Mouse (Mus musculus): Measurements from ENCODE around the gene 1700034J05Rik. TPM values are rescaled to one million over a fixed set of nuclear protein-coding genes. Genes with fewer than 3 reads are reported as not detected.
A peak's percentile ranks its signal among the peaks of the same experiment; 100 is the strongest.

1700034J05Rik gene
- total and polyA plus RNA-seq, 2 experiments: not detected

DNA sequence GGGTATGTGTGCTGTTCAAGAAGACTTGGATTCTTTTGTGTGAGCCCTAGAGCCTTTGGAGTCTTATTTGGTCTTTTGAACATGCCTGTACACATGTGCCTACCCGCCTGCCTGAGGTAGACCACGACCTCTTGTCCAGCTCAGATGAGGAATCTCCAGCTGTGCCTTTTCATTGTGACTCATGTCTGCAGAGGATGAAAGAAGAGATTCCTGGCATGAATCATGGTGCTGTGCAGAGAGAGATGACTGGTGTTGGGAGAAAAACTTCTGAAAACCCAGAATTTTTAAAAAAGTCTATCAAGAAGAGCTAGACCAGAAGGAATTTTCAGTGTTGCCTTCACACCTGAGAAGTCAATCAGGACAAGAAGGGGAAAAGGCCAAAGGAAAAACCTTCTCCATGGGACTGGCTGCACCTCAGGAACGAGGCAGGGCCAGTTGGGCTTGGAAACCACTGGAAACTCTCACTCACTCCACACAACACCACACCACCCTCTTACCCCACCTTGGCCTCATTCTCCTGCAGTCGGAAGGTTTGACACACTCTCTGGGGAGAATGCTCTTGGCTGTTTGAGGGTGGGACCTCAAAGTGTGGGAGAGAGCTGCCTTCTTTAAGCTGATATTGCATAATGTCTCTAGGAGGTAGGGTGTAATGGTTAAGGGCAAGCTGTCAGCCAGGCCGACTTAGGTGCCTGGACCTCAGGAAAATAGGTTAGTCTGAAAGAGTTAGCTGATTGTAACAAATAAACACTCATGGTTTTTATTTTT, 44.3 kb downstream of the 1700034J05Rik start:
- Histone ChIP-seq H3K4me1 (ENCODE audit: control insufficient read depth, insufficient read depth, low read length) (peaks cover 58% of the 10 kb centered on the region), H3K4me3 (ENCODE audit: insufficient read depth, low read depth, low read length) (no peak overlapping the region), H3K27me3 (ENCODE audit: control insufficient read depth, insufficient read depth, low read length) (no peaks in the 10 kb centered on the region), H3K79me2 (ENCODE audit: control insufficient read depth, insufficient read depth, low read length) (peaks cover 22% of the 10 kb centered on the region), H3K27ac (replicated peaks; ENCODE audit: insufficient read depth, low read depth, low read length) (no peak overlapping the region; the same call in 1 of the 2 replicates), H3K36me3 (ENCODE audit: control insufficient read depth, insufficient read depth, low read length) (no peaks in the 10 kb centered on the region), H3K9ac (ENCODE audit: low read depth, low read length) (no peak overlapping the region)
- 88% methylated on average over 5 of the region's 5 CpGs for WGBS
- no peak for DNase-seq (ENCODE audit: extremely low read depth, low read depth, low spot score)
- TF ChIP-seq CTCF (IDR thresholded peaks at IDR 0.05; ENCODE audit: low read depth, low read length) (no peak), POLR2A (IDR thresholded peaks at IDR 0.05; ENCODE audit: extremely low read depth, insufficient read depth, low read length) (no peak)

DNA sequence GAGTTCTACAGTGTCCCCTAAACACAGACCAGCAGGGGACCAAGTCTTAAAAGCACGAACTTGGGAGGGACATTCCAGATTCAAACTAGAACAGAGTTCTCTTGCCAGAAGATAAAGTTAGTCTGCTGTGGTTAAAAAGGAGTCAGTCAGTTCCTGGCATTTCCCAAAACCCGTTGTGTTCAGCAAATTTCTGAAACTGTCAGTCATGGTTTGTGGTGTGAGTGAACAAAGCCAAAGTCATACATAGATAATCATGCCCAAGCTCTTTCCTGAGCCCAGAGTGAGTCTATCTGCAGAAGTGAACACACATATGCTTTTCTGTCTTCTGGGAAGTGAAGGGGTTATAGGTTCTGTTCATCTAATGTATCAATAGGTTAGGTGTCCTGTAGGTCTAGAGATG, 45.4 kb downstream of the 1700034J05Rik start:
- 13% methylated on average over 2 of the region's 2 CpGs for WGBS
- no peak for DNase-seq (ENCODE audit: extremely low read depth, low read depth, low spot score)
- Histone ChIP-seq H3K79me2 (ENCODE audit: control insufficient read depth, insufficient read depth, low read length) (peaks cover 22% of the 10 kb centered on the region), H3K27ac (replicated peaks; ENCODE audit: insufficient read depth, low read depth, low read length) (peak overlapping the region; percentile 65), H3K9ac (ENCODE audit: low read depth, low read length) (no peak overlapping the region; the same call in 1 of the 2 replicates), H3K27me3 (ENCODE audit: control insufficient read depth, insufficient read depth, low read length) (no peaks in the 10 kb centered on the region), H3K4me3 (ENCODE audit: insufficient read depth, low read depth, low read length) (no peak overlapping the region), H3K4me1 (ENCODE audit: control insufficient read depth, insufficient read depth, low read length) (peaks cover 63% of the 10 kb centered on the region), H3K36me3 (ENCODE audit: control insufficient read depth, insufficient read depth, low read length) (no peaks in the 10 kb centered on the region)
- no peak for TF ChIP-seq CTCF (IDR thresholded peaks at IDR 0.05; ENCODE audit: low read depth, low read length)
- no peak for TF ChIP-seq POLR2A (IDR thresholded peaks at IDR 0.05; ENCODE audit: extremely low read depth, insufficient read depth, low read length)

DNA sequence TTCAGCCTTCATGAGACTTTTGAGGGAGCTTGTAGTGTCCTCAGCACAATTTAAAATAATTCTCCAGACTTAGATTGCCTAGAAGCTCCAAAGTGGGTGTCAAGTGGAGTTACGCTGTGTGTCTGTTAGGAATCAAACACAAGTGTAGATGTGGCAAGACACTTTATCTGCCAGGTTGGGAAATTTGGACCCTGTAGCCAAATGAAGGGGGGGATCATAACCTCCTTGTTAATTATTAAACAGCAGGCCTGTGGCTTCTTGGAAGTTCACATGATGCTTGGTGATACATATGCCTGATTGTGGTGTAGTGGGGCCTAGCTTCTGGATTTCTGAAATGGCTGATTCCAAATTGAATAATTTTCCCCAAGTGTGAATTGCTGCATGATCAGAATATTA, 46.4 kb downstream of the 1700034J05Rik start:
- TF ChIP-seq POLR2A (IDR thresholded peaks at IDR 0.05; ENCODE audit: extremely low read depth, insufficient read depth, low read length) (no peak), CTCF (IDR thresholded peaks at IDR 0.05; ENCODE audit: low read depth, low read length) (no peak)
- no peak overlapping the region for H3K9ac ChIP-seq (ENCODE audit: low read depth, low read length)
- DNase-seq (ENCODE audit: extremely low read depth, low read depth, low spot score): peak; percentile 98
- H3K27me3 ChIP-seq (ENCODE audit: control insufficient read depth, insufficient read depth, low read length): no peaks in the 10 kb centered on the region
- H3K27ac ChIP-seq (replicated peaks; ENCODE audit: insufficient read depth, low read depth, low read length): peak overlapping the region; percentile 74
- WGBS: 26% methylated on average over 1 of the region's 1 CpGs
- H3K79me2 ChIP-seq (ENCODE audit: control insufficient read depth, insufficient read depth, low read length): peaks cover 22% of the 10 kb centered on the region
- peaks cover 57% of the 10 kb centered on the region for H3K4me1 ChIP-seq (ENCODE audit: control insufficient read depth, insufficient read depth, low read length)
- no peak overlapping the region for H3K4me3 ChIP-seq (ENCODE audit: insufficient read depth, low read depth, low read length)
- H3K36me3 ChIP-seq (ENCODE audit: control insufficient read depth, insufficient read depth, low read length): no peaks in the 10 kb centered on the region

DNA sequence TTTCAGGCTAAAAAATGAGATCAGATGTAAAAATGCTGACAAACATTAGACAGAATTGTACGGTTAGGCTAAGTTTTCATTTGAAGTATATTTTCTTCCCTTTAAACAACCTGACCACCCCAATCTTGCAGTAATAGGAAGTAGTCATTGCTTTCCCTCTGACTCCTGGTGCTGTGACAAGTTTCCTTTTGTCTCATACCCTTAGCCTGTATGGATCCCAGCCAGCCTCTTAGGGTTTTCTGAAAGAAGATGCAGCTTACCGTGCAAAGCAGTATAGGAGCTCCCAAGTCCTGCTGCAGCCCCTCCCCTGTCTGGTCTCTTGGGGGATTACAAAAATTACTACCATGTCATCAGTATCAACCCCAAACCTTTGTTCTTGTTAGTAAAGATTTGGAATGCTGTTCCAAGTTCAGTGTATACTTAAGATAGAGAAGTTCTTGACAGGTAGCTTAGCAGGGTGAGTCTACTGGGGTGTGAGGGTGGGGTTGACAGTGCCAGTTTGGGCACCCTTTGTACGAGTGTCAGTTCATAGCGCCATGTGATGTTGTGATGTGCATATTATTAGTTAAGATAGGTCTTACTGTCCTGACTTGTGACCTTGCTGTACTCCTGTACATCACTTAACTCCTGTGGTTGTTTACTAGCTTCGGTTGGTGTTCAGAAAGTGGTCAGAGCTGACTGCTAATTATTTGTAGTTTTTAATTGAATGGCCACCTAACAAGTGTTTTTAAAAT, 47.0 kb downstream of the 1700034J05Rik start:
- TF ChIP-seq CTCF (IDR thresholded peaks at IDR 0.05; ENCODE audit: low read depth, low read length): no peak
- no peak for TF ChIP-seq POLR2A (IDR thresholded peaks at IDR 0.05; ENCODE audit: extremely low read depth, insufficient read depth, low read length)
- H3K36me3 ChIP-seq (ENCODE audit: control insufficient read depth, insufficient read depth, low read length): no peaks in the 10 kb centered on the region
- no peak overlapping the region for H3K9ac ChIP-seq (ENCODE audit: low read depth, low read length)
- H3K4me1 ChIP-seq (ENCODE audit: control insufficient read depth, insufficient read depth, low read length): peaks cover 53% of the 10 kb centered on the region
- WGBS: 37% methylated on average over 5 of the region's 5 CpGs
- H3K27me3 ChIP-seq (ENCODE audit: control insufficient read depth, insufficient read depth, low read length): no peaks in the 10 kb centered on the region
- DNase-seq (ENCODE audit: extremely low read depth, low read depth, low spot score): no peak
- H3K27ac ChIP-seq (replicated peaks; ENCODE audit: insufficient read depth, low read depth, low read length): peak overlapping the region; percentile 74
- peaks cover 22% of the 10 kb centered on the region for H3K79me2 ChIP-seq (ENCODE audit: control insufficient read depth, insufficient read depth, low read length)
- H3K4me3 ChIP-seq (ENCODE audit: insufficient read depth, low read depth, low read length): no peak overlapping the region

DNA sequence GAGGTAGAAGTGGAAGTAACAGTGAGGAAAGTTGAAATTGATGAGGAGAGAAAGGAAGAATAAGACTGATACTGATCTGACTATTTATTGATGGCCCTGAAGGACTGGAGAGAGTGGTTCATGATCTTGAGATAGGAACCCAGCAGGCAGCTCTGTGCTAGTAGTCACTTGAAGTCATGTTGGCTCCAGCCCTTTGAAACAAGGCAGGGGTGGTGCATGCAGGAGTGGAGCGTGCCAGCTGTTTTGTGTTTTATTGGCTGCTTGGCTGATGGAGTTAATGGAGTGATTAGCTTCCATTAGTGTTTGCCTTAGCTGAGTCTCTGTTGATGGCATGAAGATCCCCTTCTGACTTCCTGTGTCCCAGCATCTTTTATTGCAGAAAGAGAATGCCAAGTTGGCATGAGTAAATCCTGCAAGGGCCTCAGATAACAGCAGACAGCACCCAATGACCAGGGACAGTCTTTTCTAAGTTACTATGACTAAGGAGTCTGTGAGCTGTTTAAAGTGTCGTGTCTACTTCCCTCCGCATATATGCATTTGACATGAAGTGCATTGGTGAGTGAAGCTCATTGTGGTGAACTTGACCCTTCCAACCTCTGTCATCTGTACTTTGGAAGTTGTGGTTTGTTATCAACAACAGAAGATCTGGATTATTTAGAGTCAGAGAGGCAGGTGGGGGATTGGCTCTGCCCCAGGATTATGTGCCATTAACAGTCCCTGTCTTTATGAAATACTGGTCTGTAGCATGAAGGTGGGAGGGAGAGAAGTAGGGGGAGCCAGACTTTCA, 48.0 kb downstream of the 1700034J05Rik start:
- H3K4me1 ChIP-seq (ENCODE audit: control insufficient read depth, insufficient read depth, low read length): peaks cover 47% of the 10 kb centered on the region
- TF ChIP-seq POLR2A (IDR thresholded peaks at IDR 0.05; ENCODE audit: extremely low read depth, insufficient read depth, low read length): no peak
- TF ChIP-seq CTCF (IDR thresholded peaks at IDR 0.05; ENCODE audit: low read depth, low read length): no peak
- H3K79me2 ChIP-seq (ENCODE audit: control insufficient read depth, insufficient read depth, low read length): peaks cover 21% of the 10 kb centered on the region
- peak; percentile 56 for DNase-seq (ENCODE audit: extremely low read depth, low read depth, low spot score)
- no peaks in the 10 kb centered on the region for H3K27me3 ChIP-seq (ENCODE audit: control insufficient read depth, insufficient read depth, low read length)
- no peak overlapping the region for H3K4me3 ChIP-seq (ENCODE audit: insufficient read depth, low read depth, low read length)
- H3K9ac ChIP-seq (ENCODE audit: low read depth, low read length): no peak overlapping the region
- peak overlapping the region; percentile 24 for H3K27ac ChIP-seq (replicated peaks; ENCODE audit: insufficient read depth, low read depth, low read length)
- 74% methylated on average over 3 of the region's 3 CpGs for WGBS
- H3K36me3 ChIP-seq (ENCODE audit: control insufficient read depth, insufficient read depth, low read length): no peaks in the 10 kb centered on the region
